Mouse (Mus musculus): ENCODE results near the gene Moap1.

Gene Moap1

DNA sequence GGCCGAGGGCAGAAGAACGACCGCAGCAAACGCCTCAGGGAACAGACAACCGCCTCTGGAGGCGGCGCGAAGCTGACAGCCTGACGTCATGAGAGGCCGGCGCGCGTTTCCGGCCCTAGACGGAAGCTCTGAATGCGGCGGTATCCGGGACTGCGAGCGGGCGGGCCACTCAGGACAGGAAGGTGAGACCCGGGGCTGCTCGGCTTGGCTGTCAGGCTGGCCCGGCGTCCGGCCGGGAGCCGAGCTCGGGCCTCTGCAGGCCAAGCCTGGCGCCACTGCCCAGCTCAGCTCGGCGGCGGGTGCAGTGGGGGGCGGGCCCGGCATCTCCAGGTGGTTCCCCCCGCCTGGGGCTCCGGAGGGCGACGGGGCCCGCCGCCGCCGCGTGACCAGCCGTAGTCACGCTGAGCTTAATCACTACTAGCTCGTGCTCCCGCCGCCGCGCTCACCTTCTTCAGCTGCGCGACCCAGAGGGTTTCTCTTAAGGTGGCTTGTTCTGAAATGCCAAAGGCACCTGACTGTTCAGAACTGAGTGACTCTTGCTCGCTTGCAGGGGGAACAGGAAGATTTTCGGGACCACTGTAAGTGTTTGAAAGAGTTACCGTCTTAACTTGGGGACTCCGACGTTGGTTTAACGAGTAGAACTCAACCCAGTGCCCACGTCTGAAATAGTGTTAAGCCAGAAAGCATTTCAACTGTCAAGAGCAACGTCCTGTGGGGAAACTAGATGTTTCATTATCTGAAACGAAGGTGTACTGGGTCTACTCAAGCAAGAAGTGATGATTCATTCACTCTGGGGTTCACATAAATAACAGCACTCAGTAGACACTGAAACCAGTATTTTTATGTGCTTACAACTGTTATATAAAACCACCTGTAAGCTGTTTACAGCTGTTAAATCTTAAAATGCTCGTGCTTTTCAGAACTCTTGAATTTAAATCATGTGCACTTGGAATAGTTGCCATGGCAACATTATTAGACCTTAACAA lies at the start of gene Moap1, which contains the start of gene Tmem251:
Moap1 (minus strand) TSS at position 73 of the 986 bp plus-strand sequence.
Tmem251 (plus strand) TSS at position 174 of the 986 bp plus-strand sequence.
- DNase-seq (ENCODE audit: low spot score) = peak; percentile 86

DNA sequence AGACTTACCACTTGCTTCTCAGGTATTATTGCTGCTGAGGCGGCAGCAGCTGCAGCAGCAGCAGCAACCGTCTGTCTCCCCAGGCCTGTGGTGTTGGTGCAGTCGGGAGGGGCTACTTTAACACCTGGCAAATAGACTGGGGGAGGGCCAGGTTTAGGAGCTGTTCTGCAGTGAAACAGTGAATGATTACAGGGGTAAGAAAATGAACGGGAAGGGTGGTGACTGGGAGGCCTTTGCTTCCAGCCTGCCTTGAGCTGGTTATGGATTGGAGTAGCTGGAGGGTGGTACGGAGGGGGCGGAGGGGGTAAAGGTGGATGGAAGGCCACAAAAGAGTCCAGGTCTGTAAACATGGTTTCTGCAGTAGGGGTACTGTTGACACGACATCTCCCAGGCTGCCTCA lies 44.5 kb upstream of the Moap1 start:
- no peak for DNase-seq (ENCODE audit: low spot score)

DNA sequence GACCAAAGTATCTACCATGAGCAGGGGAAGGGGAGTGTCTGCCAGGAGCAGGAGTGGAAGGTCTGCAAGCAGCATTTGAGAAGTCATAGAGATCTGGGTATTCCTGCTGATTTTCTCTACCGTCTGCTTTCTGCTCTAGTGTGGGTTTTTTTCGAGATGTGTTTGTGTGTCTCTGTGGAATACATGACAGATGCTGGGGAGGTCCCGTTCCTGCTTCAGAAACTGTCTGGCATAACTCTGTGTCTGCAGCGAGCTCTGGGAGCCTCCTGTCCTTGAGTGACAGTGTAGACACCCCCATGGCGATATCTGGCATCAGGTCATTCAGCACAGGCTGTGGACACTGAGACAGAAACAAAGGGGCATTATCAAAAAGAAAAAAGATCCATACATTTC lies 42.1 kb upstream of the Moap1 start:
- no peak for DNase-seq (ENCODE audit: low spot score)

DNA sequence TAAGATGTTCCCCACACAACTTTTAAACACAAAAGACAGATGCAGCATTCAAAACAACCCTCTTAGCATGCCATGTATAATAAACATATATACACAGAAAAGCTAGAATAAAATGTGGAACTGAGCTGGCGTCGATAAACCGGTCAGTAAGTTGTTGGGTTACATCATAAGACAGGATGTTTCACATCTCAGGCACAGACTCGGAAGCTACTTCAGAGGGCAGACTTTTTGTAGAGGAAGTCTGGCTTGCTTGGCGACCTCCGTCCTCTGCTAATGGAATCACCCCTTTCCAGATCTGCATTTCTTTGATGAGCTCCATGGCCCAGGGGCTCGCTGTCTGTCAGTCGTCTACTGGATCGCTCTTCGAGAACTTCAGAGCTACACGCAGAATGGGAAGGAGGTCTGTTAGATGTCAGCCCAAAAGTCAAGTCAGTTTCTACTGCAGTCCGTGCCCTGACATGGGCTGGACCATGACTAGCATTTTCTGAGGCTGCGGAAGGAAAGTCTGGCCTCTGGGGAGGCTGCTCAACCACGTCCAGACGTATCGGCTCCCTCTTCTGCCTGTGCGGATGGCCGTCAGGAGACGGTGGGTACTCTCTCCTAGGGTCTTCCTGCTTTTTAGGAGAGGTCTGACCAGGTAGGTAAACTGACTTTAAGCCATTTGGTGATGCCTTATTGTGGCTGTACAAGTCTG lies 41.6 kb upstream of the Moap1 start:
- DNase-seq (ENCODE audit: low spot score) = no peak

- DNase-seq (ENCODE audit: low spot score) = no peak
These were observed 39.4 kb upstream of the Moap1 start for GRCm38 (mm10) chr12:102782841-102783240.

- DNase-seq (ENCODE audit: low spot score) = no peak
These were observed 36.0 kb upstream of the Moap1 start for GRCm38 (mm10) chr12:102779452-102779851.

GRCm38 (mm10) chr12:102778151-102778550 lies 34.7 kb upstream of the Moap1 start:
- DNase-seq (ENCODE audit: low spot score) = no peak

- no peak for DNase-seq (ENCODE audit: low spot score)
These were observed 32.6 kb upstream of the Moap1 start for GRCm38 (mm10) chr12:102776035-102776434.

GRCm38 (mm10) chr12:102772676-102773075 lies 29.2 kb upstream of the Moap1 start:
- DNase-seq (ENCODE audit: low spot score) = no peak

- DNase-seq (ENCODE audit: low spot score) = no peak
These were observed 28.1 kb upstream of the Moap1 start for GRCm38 (mm10) chr12:102771601-102772000.

DNA sequence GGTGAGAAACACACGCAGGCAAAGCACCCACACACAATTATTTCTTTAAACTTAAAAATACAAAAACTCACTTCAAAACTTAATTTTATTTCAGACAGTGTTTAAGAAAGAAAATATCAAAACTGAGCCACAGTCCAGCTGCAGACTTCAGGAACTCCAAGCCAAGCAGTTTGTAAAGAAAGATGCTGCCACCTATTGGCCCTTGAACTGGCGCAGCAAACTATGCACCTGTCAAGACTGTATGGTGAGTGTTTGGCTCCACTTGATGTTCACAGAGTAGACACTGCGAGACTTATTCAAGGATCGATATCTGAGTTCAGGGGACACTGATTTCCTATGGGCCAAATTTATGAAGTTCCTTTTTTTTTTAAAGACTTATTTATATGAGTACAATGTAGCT lies 25.5 kb upstream of the Moap1 start:
- no peak for DNase-seq (ENCODE audit: low spot score)

DNA sequence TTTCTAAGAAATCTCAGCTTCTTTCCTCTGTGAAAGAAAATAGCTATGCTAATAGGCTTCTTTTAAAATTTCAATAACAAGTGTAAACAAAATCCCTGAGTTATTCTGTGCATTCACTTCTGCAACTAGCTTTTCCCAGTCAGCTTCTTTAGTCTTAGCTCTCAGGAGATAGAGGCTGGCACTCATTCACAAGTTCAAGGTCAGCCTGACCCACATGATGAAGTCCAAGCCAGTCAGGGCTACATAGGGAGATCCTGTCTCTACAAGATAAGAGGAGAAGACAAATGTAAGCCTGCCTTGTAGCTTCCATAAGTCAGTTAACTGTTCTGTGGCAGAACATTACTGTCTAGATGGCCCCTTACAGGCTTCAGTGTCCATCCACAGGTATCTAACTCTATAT lies 20.2 kb upstream of the Moap1 start:
- no peak for DNase-seq (ENCODE audit: low spot score)

GRCm38 (mm10) chr12:102761668-102762067 lies 18.2 kb upstream of the Moap1 start:
- no peak for DNase-seq (ENCODE audit: low spot score)

DNA sequence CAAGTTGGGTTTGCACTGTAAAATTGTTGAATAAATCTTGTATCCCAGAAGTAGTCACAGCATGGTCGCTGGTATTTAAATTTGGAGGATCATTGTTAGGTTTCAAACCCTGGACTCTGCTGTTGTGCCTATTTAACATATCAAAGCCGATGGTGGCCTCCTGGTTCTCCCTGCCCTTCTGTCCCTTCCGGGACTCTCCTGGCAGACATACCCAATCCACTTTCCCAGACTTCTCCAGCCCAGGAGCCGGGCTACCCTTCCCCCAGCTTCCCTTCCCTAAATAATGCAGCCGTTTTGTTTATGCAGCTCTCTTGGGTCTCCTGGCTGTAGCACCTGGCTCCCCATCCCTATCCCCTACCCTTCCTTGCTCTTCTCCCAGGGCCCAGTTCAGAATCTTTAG lies 15.5 kb upstream of the Moap1 start:
- no peak for DNase-seq (ENCODE audit: low spot score)

- DNase-seq (ENCODE audit: low spot score) = no peak
These were observed 14.9 kb upstream of the Moap1 start, which contains the start of gene Gm20604 for GRCm38 (mm10) chr12:102758403-102758756. TSS of gene Gm20604 (minus strand) at chr12:102758672.

- peak; percentile 95 for DNase-seq (ENCODE audit: low spot score)
These were observed 14.4 kb upstream of the Moap1 start, which contains the start of the genes Gm28051, Gon7 and Ubr7 for GRCm38 (mm10) chr12:102757689-102758402. TSS of gene Gm28051 (minus strand) at chr12:102757765. TSS of gene Gon7 (minus strand) at chr12:102757803. TSS of gene Ubr7 (plus strand) at chr12:102757967.

GRCm38 (mm10) chr12:102757055-102757688 lies 13.7 kb upstream of the Moap1 start:
- DNase-seq (ENCODE audit: low spot score) = no peak

DNA sequence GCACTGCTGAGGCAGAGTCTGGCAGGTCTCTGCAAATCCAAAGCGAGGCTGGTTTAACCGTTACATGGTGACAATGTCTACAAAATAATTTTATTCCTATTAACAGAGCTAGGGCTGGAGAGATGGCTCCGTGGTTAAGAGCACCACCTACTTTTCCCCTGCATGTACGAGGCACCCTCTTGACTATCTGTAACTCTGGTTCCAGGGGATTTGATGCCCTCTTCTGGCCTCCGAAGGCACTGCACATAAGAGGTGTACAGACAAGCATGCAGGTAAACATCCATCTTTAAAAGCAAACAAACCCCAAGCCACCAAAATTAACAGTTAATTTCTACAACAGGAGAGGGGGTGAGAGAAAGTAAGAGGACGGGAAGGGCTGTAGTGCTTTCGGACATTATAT lies 12.8 kb upstream of the Moap1 start:
- DNase-seq (ENCODE audit: low spot score) = no peak

GRCm38 (mm10) chr12:102748256-102748655 lies 4.8 kb upstream of the Moap1 start:
- DNase-seq (ENCODE audit: low spot score) = no peak

- DNase-seq (ENCODE audit: low spot score) = no peak
These were observed 1.4 kb upstream of the Moap1 start for GRCm38 (mm10) chr12:102744839-102745238.

DNA sequence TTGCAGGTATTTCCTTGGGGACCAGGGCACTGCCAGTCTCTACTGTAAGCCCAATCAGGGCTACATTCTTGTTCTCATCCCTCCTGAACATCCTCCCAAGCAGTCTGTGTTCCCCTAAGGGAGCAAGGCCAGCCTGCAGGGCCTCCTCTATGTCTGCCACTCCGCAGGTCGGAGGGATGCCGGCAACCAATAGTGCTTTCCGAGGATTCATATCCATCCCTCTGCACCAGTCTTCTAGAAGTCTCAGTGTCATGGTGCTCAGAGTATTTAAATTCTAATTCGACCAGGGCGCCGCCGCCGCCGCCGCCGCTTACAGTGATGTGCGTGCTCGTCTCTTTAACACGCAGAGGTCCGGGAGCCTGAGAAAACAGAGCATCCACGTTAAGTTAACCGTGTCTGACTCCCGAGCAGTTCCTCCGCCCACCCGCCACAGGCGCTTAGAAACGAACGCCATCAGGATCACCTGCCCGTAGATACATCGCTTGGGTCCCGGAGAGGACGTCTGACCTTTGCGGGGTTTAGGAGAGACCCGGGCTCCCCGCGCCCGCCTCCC lies 349 bp downstream of the Moap1 start:
- no peak for DNase-seq (ENCODE audit: low spot score)
